Mouse (Mus musculus) small intestine, adult 2 months (tissue): ENCODE measurements around the gene Lzts2.

Experiments
- CTCF ChIP-seq: fragments of 200-500 bp; IDR thresholded peaks from 2 replicates; pipeline ENCODE4 v1.5.1; 2012; ENCODE audit warnings: low read depth, mild to moderate bottlenecking, control low read depth, inconsistent platforms, low read length, moderate library complexity, mixed read lengths; ENCODE audit not compliant: insufficient replicate concordance, insufficient read length; ENCODE audit errors: extremely low read depth
- POLR2A ChIP-seq: fragments of 200-500 bp; IDR thresholded peaks from 2 replicates; pipeline ENCODE4 v1.6.1; 2012; ENCODE audit warnings: low read depth, mild to moderate bottlenecking, control low read depth, inconsistent platforms, low read length, moderate library complexity

GRCm38 (mm10) chr19:45015518-45016281 is 1.5 kb downstream of the Lzts2 start:
- TF ChIP-seq POLR2A (no peak), CTCF (no peak)
